Mouse (Mus musculus): Measurements from ENCODE around the gene Cd19.

Gene Cd19

DNA sequence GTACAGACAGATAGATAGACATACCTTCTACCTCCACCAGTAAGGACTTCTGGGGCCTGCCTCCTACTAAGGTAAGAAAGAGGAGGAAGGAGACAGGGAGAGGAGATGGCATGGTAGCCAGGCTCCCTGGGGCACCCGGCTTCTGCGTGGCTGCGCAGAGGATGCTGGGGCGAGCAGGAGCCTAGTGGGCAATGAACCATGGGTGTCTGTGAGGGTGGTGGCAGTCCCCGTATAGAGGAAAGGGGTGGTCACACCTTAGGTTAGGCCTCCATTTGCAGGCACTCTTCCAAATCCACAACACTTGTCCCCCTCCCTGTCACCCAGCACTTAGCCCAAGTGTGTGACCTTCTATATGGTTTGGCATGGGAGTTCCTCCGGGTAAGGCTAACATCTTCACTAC, at the start of gene Cd19:
TSS of gene Cd19 (minus strand) at position 165 of the 400 bp plus-strand sequence.
- DNase-seq (ENCODE audit: low spot score): no peak

DNA sequence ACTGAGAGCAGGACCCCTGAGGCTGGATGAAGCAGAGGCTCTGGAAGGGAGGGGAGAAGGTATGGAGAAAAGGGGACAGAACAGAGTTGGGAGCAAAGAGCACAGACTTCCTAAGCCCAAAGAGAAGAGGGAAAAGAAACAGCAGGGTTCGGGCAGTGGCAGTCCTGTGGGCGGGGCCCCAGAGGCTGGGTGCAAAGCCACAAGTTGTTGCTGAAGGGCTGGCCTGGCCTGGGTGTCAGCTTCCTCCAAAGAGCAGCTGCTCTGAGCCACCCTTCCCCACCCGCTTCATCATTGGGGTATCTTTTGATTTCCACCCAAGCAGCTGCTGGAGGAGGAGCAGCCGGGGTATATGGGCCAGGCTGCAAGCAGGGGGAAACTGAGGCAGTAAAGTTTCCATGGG, 49.4 kb upstream of the Cd19 start:
- no peak for DNase-seq (ENCODE audit: low spot score)

DNA sequence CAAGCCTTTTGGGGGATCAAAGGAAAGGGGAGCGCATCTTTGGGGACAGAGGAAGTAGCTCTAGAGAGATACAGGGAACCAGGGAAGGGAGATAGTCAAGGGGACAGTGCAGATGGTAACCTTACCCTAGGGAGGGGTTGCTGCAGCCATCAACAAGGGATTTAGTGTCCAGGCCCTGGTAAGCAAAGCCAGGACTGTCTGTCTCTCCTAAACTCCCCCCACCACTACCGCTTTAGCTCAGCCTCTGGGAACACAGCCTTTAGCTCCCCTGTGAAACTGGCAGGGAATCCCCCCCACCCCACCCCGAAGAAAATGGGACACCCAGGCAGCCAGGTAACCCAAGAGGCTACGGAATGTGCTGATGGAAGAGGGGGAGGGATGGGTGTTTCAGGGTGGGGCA, 48.9 kb upstream of the Cd19 start:
- no peak for DNase-seq (ENCODE audit: low spot score)

DNA sequence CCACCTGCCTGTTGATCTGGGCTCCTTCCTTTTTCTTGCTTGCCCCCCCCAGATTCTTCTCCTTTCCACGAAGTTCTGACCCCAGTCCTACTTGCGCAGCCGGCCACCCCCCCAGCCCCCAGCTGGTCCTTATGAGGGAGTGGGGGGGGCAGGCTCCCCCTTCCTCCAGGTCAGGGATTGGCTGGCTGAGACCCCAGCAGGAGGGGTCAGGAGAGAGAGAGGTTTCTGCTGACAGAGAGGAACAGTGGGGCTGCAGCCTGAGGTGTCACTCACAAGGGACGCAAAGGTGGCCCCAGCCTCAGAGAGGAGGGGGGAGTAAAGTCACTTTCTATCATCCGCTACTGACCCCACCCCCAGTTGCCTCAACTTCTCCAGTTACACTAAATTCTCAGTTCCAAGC, 48.3 kb upstream of the Cd19 start, which contains the start of gene Atp2a1:
TSS of gene Atp2a1 (minus strand) at position 105 of the 400 bp plus-strand sequence.
- no peak for DNase-seq (ENCODE audit: low spot score)

DNA sequence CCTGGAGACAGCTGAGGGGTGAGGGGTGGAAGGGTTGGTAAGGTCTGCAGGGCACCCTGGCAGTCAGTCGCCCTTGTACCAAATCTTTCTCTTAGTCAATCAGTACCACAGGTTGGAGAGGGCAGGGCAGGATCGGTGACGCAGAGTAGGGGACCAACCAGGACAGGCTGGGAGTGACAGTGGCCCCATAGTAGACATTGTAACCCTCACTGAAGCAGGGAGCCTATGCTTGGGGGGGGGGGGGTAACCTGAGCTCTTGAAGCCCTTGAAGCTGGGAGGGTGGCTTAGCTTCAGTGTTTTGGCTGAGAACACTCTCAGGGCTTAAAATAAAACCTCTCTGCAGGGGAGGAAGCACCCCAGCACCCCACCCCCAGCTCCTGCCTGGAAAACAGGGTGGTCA, 46.9 kb upstream of the Cd19 start:
- DNase-seq (ENCODE audit: low spot score): no peak

DNA sequence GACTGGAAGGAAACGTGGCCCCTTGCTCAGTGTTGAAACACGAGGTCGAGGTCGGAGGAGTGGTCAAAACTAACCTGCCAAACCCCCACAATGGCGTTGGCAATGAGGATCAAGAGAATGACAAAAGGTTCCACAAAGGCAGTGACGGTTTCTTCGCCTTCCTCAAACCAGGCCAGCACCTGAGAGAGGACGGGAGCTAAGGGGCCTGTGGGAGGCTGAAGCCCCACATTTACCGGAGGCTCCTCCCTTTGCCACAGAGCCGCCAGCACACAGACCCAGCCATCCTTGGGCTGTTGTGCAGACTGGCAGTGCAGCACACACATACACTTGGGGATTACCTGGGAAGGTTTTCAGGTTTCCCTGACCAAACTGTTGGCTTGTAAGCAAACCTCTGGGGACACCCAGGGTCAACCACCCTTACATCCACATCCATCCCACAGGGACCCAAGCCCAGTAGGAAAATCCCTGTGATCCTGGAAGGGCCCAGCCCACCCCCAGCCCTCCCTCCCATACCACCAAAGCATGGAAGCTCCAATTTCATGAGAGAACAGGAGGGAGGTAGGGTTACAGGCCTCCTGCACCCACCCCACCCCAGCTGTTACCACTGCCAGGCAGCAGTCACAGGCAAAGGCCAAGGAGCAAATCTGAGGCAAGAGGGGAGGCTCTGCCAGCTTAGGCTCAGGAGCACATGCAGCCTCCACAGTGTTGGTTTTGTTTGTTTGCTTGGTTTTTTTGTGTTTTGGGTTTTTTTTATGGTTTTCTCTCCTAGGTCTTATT, 46.1 kb upstream of the Cd19 start:
- no peak for DNase-seq (ENCODE audit: low spot score)

DNA sequence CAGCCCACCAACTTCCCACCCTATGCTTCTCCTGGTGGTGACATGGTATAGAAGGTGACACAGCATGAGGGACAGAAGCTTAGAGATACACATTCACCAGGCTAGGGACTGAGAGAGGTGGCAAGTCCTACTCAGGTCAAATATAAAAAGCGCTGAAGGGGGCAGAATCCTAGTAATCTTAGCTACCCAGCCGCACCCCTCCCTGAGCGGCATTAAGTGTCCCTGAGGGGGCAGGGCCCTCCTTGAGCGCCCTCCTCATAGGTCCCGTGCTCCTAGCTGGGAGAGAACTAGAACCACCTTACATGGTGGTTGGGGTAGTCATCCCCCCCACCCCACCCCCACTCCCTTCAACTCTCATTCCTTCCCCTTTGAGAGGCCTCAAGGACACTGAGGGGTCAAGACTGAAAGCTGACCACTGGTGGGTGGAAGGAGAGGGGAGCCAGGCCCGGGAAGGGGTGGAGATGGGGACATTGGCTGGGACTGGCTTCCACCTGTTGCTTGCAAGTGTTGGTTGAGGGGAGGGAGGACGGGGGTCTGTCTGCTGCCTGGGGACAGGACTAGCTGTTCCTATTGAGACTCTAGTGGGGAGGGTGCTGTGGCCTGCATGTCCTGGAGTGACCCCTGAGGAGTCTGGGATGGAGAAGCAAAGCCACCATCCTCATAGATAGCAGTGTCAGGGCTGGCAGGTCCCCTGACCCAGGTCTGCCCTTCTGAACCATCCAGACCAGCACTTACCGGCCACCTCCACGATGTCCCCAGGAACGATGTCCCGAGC, 44.3 kb upstream of the Cd19 start:
- DNase-seq (ENCODE audit: low spot score): no peak

DNA sequence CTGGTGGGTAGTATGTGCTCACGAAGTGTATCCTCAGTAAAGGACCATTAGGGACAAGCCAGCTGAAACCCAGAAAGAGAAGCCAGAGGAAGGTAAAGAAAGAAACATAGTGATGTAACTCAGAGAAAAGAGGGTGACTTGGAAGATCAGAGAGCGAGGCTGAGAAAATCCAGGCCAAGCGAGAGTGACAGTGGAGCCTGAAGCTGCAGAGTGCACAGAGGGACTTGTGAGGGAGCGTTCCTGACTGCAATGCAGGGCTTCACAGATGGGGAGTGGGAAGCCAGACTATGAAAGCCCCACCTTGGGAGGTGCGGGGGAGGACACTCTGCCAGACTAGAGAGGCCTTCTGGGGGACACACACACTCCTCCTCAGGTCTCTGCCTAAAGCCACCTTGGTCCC, 43.5 kb upstream of the Cd19 start:
- DNase-seq (ENCODE audit: low spot score): no peak

DNA sequence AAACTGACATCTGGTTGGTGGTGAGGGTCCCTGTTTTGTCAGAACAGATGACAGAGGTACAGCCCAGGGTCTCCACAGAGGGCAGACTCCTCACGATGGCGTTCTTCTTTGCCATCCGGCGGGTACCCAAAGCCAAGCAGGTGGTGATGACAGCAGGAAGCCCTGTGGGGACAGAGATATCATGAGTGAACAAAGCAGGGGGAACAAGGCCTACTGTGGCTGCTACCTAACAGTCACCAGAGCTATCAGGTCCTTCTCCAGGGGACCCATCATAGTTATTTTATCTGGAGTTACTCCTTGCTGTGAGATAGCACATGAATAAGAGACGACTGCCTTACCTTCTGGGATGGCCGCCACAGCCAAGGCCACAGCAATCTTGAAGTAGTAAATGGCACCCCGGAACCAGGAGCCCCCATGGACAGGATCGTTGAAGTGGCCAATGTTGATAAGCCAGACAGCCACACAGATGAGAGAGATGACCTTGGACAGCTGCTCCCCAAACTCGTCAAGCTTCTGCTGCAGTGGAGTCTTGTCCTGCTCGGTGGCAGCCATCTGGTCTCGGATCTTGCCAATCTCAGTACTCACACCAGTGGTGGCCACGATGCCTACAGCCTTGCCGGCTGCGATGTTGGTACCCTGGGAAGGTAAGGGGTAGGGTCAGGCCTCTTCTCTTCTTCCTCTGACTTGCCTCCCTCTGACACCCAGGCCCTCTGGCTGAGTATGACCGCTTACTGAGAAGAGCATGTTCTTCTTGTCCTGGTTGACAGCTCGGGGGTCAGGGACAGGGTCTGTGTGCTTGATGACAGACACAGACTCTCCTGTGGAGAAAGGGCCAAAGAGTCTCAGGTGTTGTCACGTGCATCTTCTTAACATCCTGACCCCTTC, 41.9 kb upstream of the Cd19 start:
- DNase-seq (ENCODE audit: low spot score): no peak

DNA sequence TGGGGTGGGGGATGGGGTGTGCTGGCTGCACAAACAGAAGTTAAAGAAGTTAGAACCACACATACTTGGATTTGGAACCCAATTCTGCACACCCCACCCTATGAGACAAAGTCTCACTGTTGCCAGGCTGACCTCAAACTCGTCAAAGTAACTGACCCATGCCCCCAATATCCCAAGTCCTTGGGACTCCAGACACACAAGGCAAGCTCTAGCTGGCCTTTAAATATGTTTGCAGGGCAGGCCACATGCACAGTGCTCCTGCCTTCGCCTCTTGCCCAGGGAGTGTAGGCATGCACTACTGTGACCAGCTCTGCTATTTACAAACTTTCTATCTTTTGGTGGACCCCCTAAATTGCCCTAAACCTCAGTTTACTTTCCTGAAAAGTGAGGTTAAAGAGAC, 40.6 kb upstream of the Cd19 start:
- DNase-seq (ENCODE audit: low spot score): no peak

DNA sequence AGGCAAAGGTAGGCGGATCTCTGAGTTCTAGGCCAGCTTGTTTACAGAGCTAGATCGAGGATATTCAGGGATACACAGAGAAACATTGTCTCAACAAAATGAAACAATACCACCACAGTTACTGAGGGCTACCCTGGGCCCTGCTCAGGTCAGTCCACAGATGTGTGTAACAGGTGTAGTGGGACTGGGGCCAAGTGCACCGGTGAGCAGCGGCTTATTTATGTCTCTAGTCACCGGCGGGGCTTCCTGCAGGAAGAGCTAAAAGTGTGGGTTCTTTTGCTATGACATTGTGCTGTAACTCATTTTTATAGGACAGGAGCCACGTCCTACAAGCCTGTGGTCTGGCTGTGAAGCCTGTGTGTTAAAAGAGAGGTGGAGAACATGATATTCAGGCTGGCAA, 39.2 kb upstream of the Cd19 start:
- DNase-seq (ENCODE audit: low spot score): no peak

DNA sequence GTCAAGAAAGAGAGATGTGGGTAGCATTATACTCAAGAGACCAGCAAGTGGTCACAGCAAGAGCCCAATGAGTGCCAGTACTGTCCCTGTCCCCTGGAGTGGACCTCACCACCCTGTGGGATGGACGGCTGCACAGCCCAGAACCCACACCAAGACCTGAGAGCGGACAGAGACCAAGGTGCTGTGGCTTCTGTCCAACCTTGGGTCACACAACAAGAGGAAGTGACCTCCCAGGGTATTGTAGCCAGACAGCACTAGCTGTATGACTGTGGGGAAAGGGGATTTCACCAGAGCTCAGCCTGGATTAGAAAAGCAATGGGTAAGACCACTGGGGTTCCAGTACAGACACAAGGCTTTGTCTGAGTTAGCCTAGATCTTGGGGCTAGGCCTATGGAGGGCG, 37.6 kb upstream of the Cd19 start:
- no peak for DNase-seq (ENCODE audit: low spot score)

DNA sequence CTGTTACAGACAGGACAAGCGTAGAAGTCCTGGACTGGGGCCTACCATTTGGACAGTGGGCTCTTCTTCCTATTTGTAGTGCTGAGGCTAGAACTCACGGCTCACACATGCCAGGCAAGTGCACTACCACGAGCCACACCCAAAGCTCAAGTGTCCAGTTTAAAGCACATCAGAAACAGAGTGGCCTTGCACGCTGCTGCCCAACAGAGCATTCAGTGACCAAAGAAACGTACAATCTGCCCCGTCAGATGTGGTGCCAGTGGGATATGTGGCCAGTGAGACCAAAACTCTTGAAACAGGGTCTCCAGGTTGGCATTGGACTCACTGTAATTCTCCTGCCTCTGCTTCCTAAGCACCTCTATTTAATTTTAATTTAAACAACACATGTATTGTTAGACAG, 36.0 kb upstream of the Cd19 start:
- no peak for DNase-seq (ENCODE audit: low spot score)

DNA sequence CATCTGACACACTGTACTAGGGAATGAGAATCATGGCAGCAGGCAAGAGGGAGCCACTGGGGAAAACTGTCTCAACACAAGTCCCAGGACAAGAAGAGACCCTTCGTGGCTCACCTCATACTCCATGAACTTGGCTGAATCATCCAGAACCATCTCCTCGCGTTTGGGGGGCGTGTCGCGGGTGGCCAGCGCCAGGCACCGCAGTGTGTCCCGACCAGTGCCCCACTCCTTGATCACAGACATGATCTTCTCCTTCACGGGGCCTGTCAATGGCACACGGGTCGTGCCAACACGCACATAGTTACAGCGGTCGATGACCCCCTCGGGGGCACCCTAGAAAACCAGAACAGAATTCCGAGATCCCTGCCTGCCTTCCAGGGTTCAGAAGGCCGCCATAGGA, 35.3 kb upstream of the Cd19 start:
- DNase-seq (ENCODE audit: low spot score): no peak

DNA sequence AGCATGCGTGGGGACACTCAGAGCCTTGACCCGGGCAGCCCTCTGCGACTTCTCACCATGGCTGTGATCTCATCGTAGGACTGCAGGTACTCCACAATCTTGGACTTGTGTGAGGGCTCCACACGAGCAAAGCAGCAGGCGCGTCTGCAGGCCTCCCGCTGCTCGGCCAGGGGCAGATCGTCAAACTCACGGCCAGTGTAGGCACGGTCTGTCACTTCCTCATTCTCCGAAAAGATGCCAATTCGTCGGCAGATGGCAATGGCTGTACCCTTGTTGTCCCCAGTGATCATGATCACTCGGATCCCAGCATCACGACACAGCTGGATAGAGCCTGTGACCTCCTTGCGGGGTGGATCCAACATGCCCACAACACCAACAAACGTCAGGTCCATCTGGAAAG, 33.8 kb upstream of the Cd19 start:
- no peak for DNase-seq (ENCODE audit: low spot score)

DNA sequence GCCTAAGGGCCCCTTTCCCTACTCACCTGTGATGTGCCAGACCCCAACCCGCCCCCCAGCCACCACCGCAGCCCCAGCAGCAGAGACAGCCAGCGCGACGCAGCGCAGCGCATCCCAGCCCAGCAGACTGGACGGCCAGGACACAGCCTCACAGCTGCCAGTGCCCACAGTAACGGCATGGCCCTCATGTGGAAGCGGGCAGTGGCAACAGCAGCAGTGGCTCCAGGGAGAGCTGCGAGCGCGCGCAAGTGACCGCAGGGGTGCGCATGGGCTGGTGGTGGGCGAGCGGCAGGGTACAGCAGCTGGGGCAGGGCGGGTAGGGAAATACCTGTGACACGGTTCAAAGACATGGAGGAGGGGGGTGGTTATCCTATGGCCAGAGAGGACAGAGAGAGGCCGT, 31.5 kb upstream of the Cd19 start:
- DNase-seq (ENCODE audit: low spot score): no peak

DNA sequence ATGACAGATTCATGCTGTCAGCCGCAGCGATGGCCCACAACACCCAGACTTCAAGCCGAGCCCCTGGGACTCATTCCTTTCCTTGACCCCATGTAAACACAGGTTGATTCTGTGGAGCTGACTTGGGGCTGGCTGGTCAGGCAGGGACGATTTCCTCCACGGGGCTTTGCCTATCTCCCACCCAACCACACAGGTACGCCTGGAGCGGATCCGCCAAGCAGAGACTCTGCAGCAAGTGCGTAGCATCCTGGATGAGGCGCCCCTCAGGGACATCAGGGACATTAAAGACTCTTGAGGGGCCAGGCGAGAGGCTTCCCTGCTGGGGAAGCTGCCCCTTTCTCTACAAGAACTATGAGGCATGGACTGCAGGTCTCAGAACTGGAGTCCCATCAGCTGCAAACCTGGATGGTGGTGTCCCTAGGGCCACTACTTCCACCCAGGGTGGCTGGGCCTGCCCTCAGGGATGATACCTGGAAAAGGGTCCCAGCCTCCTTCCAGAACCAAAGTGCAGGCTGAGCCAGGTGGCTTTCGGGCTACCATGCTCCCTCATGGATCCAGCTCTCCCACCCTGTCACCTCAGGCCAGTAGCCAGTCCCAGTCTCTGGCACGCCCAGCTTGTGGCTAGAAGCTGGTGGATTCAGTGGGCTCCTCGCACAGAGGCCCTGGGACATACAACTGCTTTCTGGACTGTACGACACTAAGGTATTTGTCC, 30.6 kb upstream of the Cd19 start:
- no peak for DNase-seq (ENCODE audit: low spot score)

DNA sequence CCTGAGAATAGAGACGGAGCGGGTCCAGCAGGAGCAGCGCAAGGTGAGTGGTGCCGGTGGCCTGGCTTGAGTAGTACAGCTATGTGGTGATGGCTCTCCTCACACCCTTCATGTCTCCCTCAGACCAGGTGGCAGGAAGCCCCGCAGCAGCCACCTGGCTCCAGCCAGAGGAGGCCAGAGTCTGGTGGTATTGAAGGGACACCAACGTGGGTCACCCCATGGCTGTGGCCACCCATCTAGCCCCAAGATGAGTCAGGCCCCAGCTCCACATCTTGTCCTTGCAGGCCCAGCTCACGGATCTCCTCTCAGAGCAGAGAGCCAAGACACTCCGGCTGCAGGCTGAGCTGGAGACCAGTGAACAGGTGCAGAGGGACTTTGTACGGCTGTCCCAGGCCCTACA, 29.8 kb upstream of the Cd19 start:
- DNase-seq (ENCODE audit: low spot score): no peak

DNA sequence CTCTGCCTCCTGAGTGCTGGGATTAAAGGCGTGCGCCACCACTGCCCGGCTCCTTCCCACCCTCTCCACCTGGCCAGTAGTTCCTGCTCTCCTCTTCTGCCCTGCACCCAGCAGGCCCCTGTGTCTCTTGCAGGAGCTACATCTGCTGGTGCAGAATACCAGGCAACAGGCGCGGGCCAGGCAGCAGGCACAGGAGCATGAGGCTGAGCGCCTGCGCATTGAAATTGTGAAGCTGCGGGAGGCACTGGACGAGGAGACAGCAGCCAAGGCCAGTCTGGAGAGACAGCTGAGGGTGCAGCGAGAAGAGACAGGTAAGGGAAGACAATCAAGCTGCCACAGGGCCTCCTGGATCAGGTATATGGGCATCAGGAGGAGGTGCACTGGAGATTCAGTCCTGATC, 29.3 kb upstream of the Cd19 start:
- DNase-seq (ENCODE audit: low spot score): no peak

DNA sequence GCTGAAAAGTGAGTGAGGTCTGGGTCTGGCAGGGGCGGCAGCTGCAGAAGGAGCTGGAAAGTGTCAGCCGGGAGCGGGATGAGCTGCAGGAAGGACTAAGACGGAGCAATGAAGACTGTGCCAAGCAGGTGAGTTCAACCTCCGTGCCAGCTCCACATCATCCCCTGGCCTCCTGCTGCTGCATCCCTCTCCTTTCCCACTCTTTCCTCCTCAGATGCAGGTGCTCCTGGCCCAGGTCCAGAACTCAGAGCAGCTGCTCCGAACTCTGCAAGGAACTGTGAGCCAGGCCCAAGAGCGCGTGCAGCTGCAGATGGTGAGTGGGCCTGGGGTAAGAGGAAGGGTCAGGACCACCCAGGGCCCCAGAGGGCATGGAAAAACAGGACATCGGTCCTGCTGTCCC, 25.4 kb upstream of the Cd19 start:
- no peak for DNase-seq (ENCODE audit: low spot score)

DNA sequence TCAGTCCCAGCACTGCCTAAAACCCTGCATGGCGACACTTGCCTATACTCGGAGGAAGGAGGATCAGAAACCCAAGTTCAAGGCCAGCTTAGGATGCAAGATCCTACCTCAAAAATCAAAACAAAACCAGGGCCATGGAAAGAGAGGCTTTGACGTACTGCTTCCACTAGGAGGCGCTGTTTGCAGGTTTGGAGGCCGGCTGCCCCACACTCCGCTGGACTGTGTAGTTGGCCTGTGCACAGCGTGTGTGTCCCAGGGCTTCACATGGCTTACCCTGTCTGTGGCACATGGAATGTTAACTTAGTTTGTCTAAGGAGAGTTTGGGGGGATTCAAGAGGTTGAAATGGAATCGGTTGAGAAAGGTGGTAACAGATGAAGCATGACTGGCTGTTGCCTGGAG, 22.2 kb upstream of the Cd19 start:
- DNase-seq (ENCODE audit: low spot score): peak; percentile 15

DNA sequence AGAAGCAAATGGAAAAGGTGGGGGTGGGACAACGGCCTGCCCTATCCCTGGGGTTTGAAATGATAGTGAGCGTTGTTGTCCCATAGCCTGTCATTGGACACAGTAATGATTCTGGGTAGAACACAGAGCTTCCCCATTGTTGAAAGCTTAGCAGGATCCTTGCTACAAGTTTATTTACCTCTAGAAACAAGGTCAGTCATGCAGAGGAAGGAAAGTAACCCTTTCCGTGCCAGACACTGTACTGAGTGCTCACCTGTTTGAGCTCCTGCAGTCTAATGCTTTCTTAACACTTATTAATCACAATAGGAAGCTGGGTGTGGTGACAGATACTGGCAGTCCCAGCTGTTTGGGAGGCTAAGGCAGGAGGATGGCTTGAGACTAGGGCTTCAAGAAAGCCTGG, 21.1 kb upstream of the Cd19 start:
- no peak for DNase-seq (ENCODE audit: low spot score)
